Mouse (Mus musculus) lung, embryonic 14.5 days (tissue): ENCODE results near the gene Ubr1. TPM values are rescaled to one million over a fixed set of nuclear protein-coding genes. Genes with fewer than 3 reads are reported as not detected.
"Not testable (repeated sequence)": the region's sequence is repeated elsewhere in the genome, so short reads cannot be mapped to it uniquely, and the experiment has no call there.

Experiments
- ATAC-seq: fragments of 200-750 bp; cut with Nextera tagmentation; 2 replicates; pipeline ENCODE4 v1.8.0; 2017; ENCODE audit warnings: mild to moderate bottlenecking, moderate TSS enrichment, moderate library complexity; ENCODE audit not compliant: insufficient read depth
- DNase-seq: peaks from one replicate; pipeline ENCODE4 v3.0.0-alpha.2; 2015
- H3K27ac ChIP-seq: fragments of 300-500 bp; sonication (generic); 2 replicates; pipeline ENCODE4 v1.5.1; 2014; ENCODE audit warnings: low read depth, mild to moderate bottlenecking, moderate library complexity
- H3K27me3 ChIP-seq: fragments of 300-500 bp; sonication (generic); 2 replicates; pipeline ENCODE4 v1.6.1; 2014; ENCODE audit warnings: low read length, control low read depth; ENCODE audit not compliant: insufficient read depth
- H3K36me3 ChIP-seq: fragments of 300-500 bp; sonication (generic); 2 replicates; pipeline ENCODE4 v1.6.1; 2014; ENCODE audit warnings: control low read depth; ENCODE audit not compliant: insufficient read depth
- H3K4me1 ChIP-seq: fragments of 300-500 bp; sonication (generic); 2 replicates; pipeline ENCODE4 v1.6.1; 2014; ENCODE audit warnings: antibody characterized with exemption, control low read depth; ENCODE audit not compliant: insufficient read depth
- H3K4me2 ChIP-seq: fragments of 300-500 bp; sonication (generic); 2 replicates; pipeline ENCODE4 v1.6.1; 2014; ENCODE audit warnings: mild to moderate bottlenecking
- H3K4me3 ChIP-seq: fragments of 300-500 bp; sonication (generic); 2 replicates; pipeline ENCODE4 v1.5.1; 2014; ENCODE audit warnings: low read depth, low read length
- H3K9ac ChIP-seq: fragments of 300-500 bp; sonication (generic); 2 replicates; pipeline ENCODE4 v1.6.1; 2014
- H3K9me3 ChIP-seq: fragments of 300-500 bp; sonication (generic); 2 replicates; pipeline ENCODE4 v1.6.1; 2016; ENCODE audit warnings: low read depth, low read length, control low read depth
- CTCF ChIP-seq: IDR thresholded peaks from 2 replicates; pipeline ENCODE4 v1.5.1; 2016; ENCODE audit warnings: antibody characterized with exemption, low read depth
- WGBS: fragments of 180-500 bp; shearing (Covaris S2); extraction: QIAGEN DNeasy Blood & Tissue Kit; methylation state at CpG from one replicate; pipeline ENCODE4 v1.1.7; 2014; 5-methylcytosine and 5-hydroxymethylcytosine counted together
- polyA plus RNA-seq: library from polyadenylated mRNA; unstranded; fragments of >200 nt; fragmentation: Nextera tagmentation; extraction: Ambion mirVana; gene quantifications from 2 replicates; pipeline ENCODE4 v1.2.1, GENCODE M21; 2014

Gene Ubr1
- polyA plus RNA-seq, 1 experiment from 2014 or later, result 26.5 TPM

DNA sequence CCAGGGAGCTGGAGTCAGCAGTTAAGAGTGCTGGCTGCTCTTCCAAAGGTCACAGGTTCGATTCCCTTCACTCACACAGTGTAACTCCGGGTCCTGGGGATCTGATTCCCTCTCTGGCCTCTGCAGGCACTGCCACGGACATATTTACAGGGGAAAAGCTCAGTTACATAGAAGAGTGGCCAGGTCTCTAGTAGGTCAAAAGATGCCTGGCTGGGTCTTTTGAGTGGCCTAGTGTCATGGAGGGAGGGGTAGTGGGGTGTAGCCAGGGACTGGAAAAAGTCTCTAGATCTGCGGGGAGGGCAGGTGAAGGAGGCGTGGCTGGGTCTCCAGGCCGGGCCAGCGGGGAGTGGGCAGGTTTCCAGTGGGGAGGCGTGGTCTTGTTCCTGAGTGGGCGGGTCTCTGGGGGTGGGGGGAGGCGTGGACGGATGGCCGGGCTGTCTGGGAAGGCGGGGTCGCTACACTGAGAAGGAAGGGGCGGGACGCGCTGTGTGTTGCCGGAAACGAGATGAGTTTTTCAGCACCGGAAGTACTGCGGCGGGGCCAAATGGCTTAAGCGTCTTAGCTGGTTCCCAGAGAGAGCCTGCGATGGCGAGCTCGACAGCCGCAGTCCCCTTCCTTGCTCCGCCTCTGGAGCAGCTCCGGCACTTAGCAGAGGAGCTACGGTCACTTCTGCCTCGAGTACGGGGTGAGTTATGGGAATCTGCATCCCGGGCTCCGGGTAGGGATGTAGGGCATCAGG lies 37.6 kb upstream of the Ubr1 start, which contains the start of gene Ccndbp1:
TSS of gene Ccndbp1 (plus strand) at position 479 of the 739 bp plus-strand sequence.
- peak; percentile 98 for ATAC-seq
- Histone ChIP-seq H3K4me3 (peak within 1 kb of the TSS; percentile 71), H3K4me2 (peak within 1 kb of the TSS; percentile 75), H3K4me1 (no peaks in the 10 kb centered on the region), H3K27me3 (no peaks in the 10 kb centered on the region), H3K9ac (peak within 1 kb of the TSS; percentile 61), H3K27ac (peak within 1 kb of the TSS; percentile 28; the same call in 1 of the 2 replicates), H3K36me3 (0 out of 2 replicates have a peak, but pooled peaks cover 11% of the 10 kb centered on the region), H3K9me3 (no peaks in the 10 kb centered on the region)
- peak; percentile 96 for DNase-seq
- 2% methylated on average over 32 of the region's 34 CpGs for WGBS
- TF ChIP-seq CTCF, result no peak

DNA sequence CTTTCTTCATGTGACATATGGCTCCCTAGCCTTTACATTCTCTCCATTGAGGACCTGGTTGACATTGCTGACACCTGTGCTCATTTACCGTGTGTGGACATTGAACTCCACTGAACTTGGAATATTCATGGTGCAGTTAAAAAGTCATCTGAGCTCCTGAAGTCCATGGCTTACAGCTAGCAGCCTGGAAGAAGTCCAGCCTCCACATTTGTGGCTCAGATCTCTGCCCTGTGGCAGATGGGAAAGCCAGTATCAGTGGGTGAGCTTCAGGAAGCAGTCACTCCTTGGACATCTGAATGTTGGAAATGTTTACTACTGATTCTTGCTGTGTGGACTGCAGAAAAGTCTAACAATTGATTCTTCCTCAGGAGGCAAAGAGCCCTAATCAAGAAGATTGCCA lies 36.5 kb upstream of the Ubr1 start:
- no peak for ATAC-seq
- no peak overlapping the region for H3K4me3 ChIP-seq
- H3K4me1 ChIP-seq, result no peaks in the 10 kb centered on the region
- 0 out of 2 replicates have a peak, but pooled peaks cover under 1% of the 10 kb centered on the region for H3K36me3 ChIP-seq
- no peak overlapping the region for H3K4me2 ChIP-seq
- no peak for DNase-seq
- no peak for TF ChIP-seq CTCF
- 80% methylated on average over 1 of the region's 1 CpGs for WGBS
- no peak overlapping the region for H3K9ac ChIP-seq
- H3K27me3 ChIP-seq, result no peaks in the 10 kb centered on the region
- H3K27ac ChIP-seq, result no peak overlapping the region
- H3K9me3 ChIP-seq, result no peaks in the 10 kb centered on the region

DNA sequence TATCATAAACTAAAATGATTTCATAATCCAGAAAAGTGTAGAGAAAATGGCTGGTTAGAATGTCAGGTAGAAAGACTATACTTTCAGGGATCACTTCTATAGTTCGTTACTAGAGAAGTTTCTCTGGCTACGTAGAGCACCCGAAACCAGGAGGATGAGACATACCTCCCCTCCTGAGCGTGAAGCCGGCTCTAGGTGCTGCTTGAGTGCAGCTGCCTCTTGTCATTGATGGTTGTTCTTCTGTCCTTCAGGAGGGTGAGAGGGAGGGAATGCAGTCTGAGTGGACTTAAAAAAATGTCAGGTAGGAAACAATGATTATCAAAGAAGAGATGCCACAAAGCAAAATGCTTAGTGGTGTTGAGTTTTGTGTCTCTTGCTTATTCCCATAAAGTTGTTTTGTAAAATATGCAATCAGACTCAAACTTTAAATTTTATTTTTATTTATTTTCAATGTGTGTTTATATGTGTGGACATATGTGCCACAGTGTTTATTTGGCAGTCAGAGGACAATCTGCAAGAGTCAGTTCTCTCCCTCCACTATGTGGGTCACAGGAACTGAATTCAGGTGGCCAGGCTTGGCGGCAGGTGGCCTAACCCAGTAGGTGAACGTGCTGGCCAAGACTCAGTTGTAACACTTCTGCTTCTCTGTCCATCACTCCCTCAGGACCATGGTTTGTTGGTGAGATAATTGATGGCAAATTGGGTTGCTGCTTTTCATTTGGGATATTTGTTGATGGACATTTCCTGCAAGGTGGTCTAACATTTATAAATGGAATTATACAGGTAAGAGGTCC lies 33.7 kb upstream of the Ubr1 start:
- no peaks in the 10 kb centered on the region for H3K36me3 ChIP-seq
- H3K27ac ChIP-seq, result no peak overlapping the region
- no peaks in the 10 kb centered on the region for H3K9me3 ChIP-seq
- no peak overlapping the region for H3K4me2 ChIP-seq
- ATAC-seq, result no peak
- H3K4me3 ChIP-seq, result no peak overlapping the region
- no peak overlapping the region for H3K9ac ChIP-seq
- no peaks in the 10 kb centered on the region for H3K27me3 ChIP-seq
- TF ChIP-seq CTCF, result no peak
- DNase-seq, result no peak
- no peaks in the 10 kb centered on the region for H3K4me1 ChIP-seq
- WGBS, result 78% methylated on average over 7 of the region's 7 CpGs

DNA sequence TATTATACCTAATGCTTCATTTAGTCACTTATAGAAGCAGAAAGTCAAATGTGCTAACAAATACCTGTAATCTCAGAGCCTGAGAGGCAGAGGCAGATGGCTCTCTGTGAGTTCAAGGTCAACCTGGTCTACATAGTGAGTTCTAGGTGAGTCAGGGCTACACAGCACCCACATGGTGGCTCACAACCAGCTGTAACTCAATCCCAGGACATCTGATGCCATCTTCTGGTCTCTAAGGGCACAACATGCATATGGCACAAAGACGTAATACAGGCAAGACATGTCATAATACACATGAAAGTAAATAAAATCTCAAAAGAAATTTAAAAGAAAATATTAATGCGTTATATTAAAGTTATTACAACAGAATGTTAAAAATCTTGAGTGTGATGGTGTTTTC lies 33.1 kb upstream of the Ubr1 start:
- no peak overlapping the region for H3K4me3 ChIP-seq
- WGBS, result 59% methylated on average over 2 of the region's 2 CpGs
- H3K36me3 ChIP-seq, result no peaks in the 10 kb centered on the region
- DNase-seq (peak; percentile 11), ATAC-seq (no peak)
- peak; percentile 48 for TF ChIP-seq CTCF
- no peaks in the 10 kb centered on the region for H3K4me1 ChIP-seq
- no peak overlapping the region for H3K27ac ChIP-seq
- H3K4me2 ChIP-seq, result no peak overlapping the region
- H3K27me3 ChIP-seq, result no peaks in the 10 kb centered on the region
- H3K9me3 ChIP-seq, result no peaks in the 10 kb centered on the region
- no peak overlapping the region for H3K9ac ChIP-seq

- H3K27ac ChIP-seq, result no peak overlapping the region
- H3K9ac ChIP-seq, result no peak overlapping the region
- DNase-seq (no peak), ATAC-seq (no peak)
- H3K9me3 ChIP-seq, result no peaks in the 10 kb centered on the region
- TF ChIP-seq CTCF, result no peak
- H3K4me1 ChIP-seq, result no peaks in the 10 kb centered on the region
- no peak overlapping the region for H3K4me3 ChIP-seq
- H3K36me3 ChIP-seq, result no peaks in the 10 kb centered on the region
- no peak overlapping the region for H3K4me2 ChIP-seq
- no peaks in the 10 kb centered on the region for H3K27me3 ChIP-seq
- WGBS, result 80% methylated on average over 8 of the region's 8 CpGs
Observed at GRCm38 (mm10) chr2:120998863-120999262, 28.3 kb upstream of the Ubr1 start.

DNA sequence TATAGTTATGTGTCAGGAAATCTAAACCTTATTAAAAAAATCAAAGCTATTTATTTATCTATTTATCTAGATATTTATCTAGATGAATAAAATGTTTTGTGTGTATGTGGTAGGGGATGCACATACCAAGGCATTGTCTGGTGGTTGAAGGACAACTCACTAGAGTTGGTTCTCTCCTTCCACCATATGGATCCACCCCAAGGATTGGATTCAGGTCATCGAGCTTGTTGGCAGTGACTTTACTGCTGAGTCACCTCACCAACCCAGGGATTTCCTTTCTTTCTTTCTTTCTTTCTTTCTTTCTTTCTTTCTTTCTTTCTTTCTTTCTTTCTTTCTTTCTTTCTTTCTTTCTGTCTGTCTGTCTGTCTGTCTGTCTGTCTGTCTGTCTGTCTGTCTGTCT lies 26.1 kb upstream of the Ubr1 start:
- not testable (repeated sequence) for H3K4me2 ChIP-seq, H3K27me3 ChIP-seq, H3K4me3 ChIP-seq, H3K9ac ChIP-seq, H3K4me1 ChIP-seq, H3K36me3 ChIP-seq, H3K9me3 ChIP-seq, H3K27ac ChIP-seq, DNase-seq, ATAC-seq
- 59% methylated on average over 1 of the region's 1 CpGs for WGBS

- no peak for DNase-seq
- H3K9ac ChIP-seq, result no peak overlapping the region
- WGBS, result 66% methylated on average over 4 of the region's 4 CpGs
- no peak overlapping the region for H3K4me2 ChIP-seq
- H3K27ac ChIP-seq, result no peak overlapping the region
- no peak for TF ChIP-seq CTCF
- no peaks in the 10 kb centered on the region for H3K9me3 ChIP-seq
- no peak for ATAC-seq
- no peaks in the 10 kb centered on the region for H3K27me3 ChIP-seq
- H3K4me1 ChIP-seq, result no peaks in the 10 kb centered on the region
- H3K4me3 ChIP-seq, result no peak overlapping the region
- no peaks in the 10 kb centered on the region for H3K36me3 ChIP-seq
Observed at GRCm38 (mm10) chr2:120991196-120991595, 20.7 kb upstream of the Ubr1 start.
